Comparison of ENCODE assay signal across 12 mouse cellular contexts in genomic region chr3:101486054-101486765, GRCm38 (mm10).
DNase-seq lines count a peak whose midpoint lies in the region; ATAC-seq and TF ChIP-seq lines count a peak whose summit lies in the region.
"Had no signal": no experiment of that assay in that cellular context is flagged by ENCODE, and none has a peak within 500 bp of the region (broad histone marks: within the 10 kb centered on the region; RNA-seq: fewer than 3 reads in every experiment).

No protein-coding gene starts in this region.

- ATAC-seq in heart, embryonic 12.5 days (ENCODE audit: insufficient number of reproducible peaks, low FRiP score): no peak
- ATAC-seq: forebrain, embryonic 15.5 days; hindbrain, embryonic 16.5 days had no signal

- H3K9ac ChIP-seq in heart, embryonic 12.5 days: no peak overlapping the region
- H3K9ac ChIP-seq: forebrain, embryonic 15.5 days had no signal

- TF ChIP-seq CTCF in layer of hippocampus, adult 2 months (conservative IDR thresholded peaks at IDR 0.05): peak; percentile 50

- H3K27ac ChIP-seq in layer of hippocampus, adult 2 months: no peak overlapping the region
- no peak overlapping the region for H3K27ac ChIP-seq in heart, embryonic 12.5 days (ENCODE audit: poor library complexity, severe bottlenecking)
- H3K27ac ChIP-seq: forebrain, embryonic 15.5 days had no signal

- H3K4me3 ChIP-seq in layer of hippocampus, adult 2 months: no peak overlapping the region
- no peak overlapping the region for H3K4me3 ChIP-seq in heart, embryonic 12.5 days
- H3K4me3 ChIP-seq: forebrain, embryonic 15.5 days had no signal

- no peak overlapping the region for H3K4me2 ChIP-seq in heart, embryonic 12.5 days
- H3K4me2 ChIP-seq: forebrain, embryonic 15.5 days; heart, embryonic 11.5 days had no signal

- H3K36me3 ChIP-seq in heart, embryonic 12.5 days: no peaks in the 10 kb centered on the region
- H3K36me3 ChIP-seq: forebrain, embryonic 15.5 days had no signal

- no peaks in the 10 kb centered on the region for H3K9me3 ChIP-seq in heart, embryonic 12.5 days (replicated peaks)
- H3K9me3 ChIP-seq: forebrain, embryonic 15.5 days had no signal

- DNase-seq in cerebellum, postnatal 10 days: peak; percentile 77 to 78
- no peak for DNase-seq in cerebellum, adult 11 months
- no peak for DNase-seq in layer of hippocampus, adult 2 months (ENCODE audit: low spot score in 2 of 2)
- no peak for DNase-seq in layer of hippocampus, postnatal 36 days
- peak; percentile 21 for DNase-seq in thymus, postnatal 14 days
- DNase-seq in thymus, postnatal 0 days (ENCODE audit: low spot score): no peak
- no peak for DNase-seq in frontal cortex, postnatal 14 days (ENCODE audit: low spot score in 2 of 2)
- DNase-seq: lung, postnatal 10 days had no signal

- no peaks in the 10 kb centered on the region for H3K4me1 ChIP-seq in heart, embryonic 12.5 days (replicated peaks)
- H3K4me1 ChIP-seq: forebrain, embryonic 15.5 days had no signal

- WGBS in heart, embryonic 12.5 days: 45% methylated on average over 4 of the region's 4 CpGs

- no peaks in the 10 kb centered on the region for H3K27me3 ChIP-seq in heart, embryonic 12.5 days (replicated peaks)
- H3K27me3 ChIP-seq: forebrain, embryonic 15.5 days had no signal

Comparison
In these comparisons a context has a peak if more than half of its experiments do, and no peak if none do; other contexts are left out.
1. DNase-seq: peak in cerebellum, postnatal 10 days (2 of 2) and thymus, postnatal 14 days (single experiment); none in cerebellum, adult 11 months (single experiment), layer of hippocampus, adult 2 months (0 of 2), layer of hippocampus, postnatal 36 days (0 of 2), thymus, postnatal 0 days (single experiment) and frontal cortex, postnatal 14 days (0 of 2).